Mouse (Mus musculus): ENCODE results near the gene Mdm4.

Mdm4 gene

GRCm38 (mm10) chr1:133020137-133020894 is 10.0 kb downstream of the Mdm4 start:
- 74% methylated on average over 3 of the region's 3 CpGs for WGBS

DNA sequence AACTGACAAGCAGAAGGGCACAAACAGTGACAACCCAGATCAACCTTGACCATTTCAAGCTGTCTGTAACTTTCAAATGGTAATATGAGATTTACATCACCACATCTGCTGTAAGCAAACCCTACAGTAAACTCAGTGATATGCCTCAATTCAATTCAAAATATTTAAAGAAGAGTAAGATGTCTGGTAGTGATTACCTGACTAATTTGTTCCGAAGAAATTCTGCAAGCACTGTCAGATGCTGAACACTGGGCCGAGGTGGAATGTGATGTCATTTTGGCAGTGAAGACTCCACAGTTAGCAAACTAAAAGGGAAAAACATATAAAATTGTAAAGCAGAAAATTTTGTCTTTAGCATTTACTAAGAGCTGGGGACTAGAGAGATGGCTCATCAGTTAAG is 11.8 kb downstream of the Mdm4 start:
- 59% methylated on average over 2 of the region's 2 CpGs for WGBS

DNA sequence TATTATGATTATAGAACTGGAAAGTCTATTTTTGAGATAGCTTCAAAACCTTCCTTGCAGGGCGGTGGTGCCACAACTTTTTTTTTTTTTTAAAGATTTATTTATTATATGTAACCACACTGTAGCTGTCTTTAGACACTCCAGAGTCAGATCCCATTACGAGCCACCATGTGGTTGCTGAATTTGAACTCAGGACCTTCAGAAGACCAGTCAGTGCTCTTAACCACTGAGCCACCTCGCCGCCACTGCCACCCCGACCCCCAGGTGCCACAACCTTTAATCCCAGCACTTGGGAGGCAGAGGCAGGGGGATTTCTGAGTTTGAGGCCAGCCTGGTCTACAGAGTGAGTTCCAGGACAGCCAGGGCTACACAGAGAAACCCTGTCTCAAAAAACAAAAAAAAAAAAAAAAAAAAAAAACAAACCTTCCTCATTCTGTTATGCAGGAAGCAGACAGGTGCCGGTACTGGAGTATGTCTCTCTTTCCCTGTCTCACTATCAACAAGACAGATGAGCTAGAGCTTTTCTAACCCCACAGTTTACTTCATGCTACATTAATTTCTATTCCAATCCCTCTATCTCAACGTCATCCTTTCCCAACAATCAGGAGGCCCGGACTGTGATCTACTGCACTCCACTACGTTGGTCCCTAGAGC is 13.5 kb downstream of the Mdm4 start:
- 91% methylated on average over 9 of the region's 9 CpGs for WGBS

DNA sequence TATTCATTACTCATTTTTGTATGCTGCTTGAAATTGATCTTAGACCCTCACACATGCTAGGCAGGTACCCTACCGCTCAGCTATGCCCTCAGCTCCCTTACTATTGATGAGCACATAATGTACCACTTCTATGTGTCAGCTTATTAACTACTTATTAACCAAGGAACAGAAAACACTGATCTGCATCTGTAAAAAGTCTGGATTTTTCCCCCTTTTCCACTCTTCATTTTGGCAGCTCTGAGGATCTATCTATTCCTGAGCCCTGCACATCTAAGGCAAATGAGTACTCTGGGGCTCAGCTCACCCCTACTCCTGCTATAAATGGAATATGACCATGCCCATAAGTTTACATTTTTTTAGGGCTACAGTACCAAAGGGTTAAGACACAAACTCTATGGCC is 16.2 kb downstream of the Mdm4 start:
- 91% methylated on average over 1 of the region's 1 CpGs for WGBS

- WGBS = 68% methylated on average over 12 of the region's 13 CpGs
Observed at GRCm38 (mm10) chr1:133011955-133012841, 18.2 kb downstream of the Mdm4 start.

- 87% methylated on average over 3 of the region's 3 CpGs for WGBS
Observed at GRCm38 (mm10) chr1:133006571-133006970, 23.8 kb downstream of the Mdm4 start.

DNA sequence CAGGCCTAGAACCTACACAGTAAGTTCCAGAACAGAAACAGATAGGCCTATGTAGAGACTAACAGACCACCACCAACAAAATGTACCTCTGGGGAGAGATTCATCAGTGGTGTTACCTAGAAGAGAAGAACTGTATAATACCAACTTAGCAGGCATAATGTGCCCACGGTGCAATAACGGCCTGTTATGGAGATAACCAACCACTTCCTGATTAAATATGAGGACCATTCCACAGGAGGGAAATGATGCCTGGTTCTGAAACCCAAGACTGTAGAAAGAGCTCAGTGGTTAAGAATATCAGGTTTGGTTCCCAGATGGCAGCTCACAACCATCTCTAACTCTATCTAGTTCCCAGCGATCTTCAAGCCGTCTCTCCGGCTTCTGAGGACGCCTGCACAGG is 30.0 kb downstream of the Mdm4 start:
- WGBS = 97% methylated on average over 6 of the region's 6 CpGs

DNA sequence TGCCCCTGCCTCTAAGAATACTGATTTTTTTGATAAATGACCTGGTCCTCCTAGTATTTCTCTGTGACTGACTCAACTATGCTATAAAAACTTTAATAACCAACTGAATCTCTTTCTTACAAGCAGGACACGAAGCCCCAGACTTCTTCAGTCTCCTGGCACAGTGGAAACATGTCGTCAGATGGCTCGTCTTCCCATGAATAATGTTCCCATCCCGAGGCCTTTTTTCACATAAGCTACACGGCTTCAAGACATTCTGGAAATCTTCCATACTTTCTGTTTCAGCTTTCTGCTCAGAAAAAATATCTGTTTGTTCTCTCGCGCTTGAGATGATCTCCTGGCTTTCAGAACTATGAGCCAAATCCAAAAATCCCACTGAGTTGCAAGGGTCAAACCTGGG is 38.8 kb downstream of the Mdm4 start:
- WGBS = 46% methylated on average over 7 of the region's 7 CpGs

DNA sequence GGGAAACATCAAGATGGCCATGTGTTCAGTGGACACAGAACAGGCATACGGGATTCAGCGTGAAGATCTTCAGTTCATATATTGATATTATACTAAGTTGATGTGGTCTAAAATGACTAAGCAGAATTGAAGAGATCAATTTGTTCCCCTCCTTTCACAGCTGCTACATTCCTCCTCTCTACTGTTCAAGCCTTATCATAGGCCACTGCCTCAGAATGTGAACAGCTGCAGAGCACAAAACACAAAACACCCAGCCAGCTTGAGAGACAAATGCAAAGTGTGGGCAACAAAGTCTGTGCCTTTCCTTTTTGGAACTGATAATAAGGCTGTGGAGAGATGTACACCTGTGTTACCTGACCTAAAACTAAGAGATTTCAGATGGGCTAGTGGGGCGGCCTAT is 39.6 kb downstream of the Mdm4 start:
- WGBS = 94% methylated on average over 3 of the region's 3 CpGs

DNA sequence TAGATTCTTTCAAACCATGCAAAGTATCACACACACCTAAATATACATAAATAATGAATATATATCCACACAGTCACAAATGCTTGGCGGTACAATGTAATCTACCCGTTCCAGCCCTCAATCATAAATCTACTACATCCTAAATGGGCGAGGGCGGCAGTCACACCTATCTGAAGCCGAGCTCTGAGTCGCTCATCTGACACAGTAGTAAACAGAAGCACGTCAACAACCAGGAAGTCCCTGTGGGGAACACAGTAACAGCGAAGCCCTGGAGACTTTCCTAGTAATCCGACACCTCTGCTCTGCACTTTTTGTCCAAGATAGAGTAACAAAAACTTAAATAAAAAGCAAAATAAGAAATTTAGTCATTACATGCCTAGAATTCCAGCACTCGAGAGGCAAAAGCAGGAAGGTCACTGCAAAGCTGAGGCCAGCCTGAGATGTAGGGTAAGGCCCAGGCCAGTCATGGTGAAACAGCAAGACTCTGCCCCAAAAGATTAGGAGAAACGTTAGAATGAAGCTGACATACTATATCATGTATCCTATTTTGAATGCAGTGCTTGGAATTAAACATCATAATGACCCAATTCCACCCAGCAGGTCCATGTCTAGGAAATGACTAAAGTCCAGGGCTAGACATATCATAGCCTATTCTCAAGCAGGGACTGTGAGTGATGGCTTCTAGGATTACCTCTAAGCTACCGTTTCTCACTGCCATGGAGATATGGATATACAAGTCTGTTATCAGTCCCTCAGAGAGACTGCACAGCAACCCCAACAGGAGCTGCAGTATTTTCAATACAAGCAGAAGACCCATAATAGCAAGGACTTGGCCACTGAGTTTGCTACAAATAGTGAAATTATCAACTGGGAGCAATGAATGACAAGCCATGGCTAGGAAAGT is 41.6 kb downstream of the Mdm4 start:
- 85% methylated on average over 12 of the region's 12 CpGs for WGBS

DNA sequence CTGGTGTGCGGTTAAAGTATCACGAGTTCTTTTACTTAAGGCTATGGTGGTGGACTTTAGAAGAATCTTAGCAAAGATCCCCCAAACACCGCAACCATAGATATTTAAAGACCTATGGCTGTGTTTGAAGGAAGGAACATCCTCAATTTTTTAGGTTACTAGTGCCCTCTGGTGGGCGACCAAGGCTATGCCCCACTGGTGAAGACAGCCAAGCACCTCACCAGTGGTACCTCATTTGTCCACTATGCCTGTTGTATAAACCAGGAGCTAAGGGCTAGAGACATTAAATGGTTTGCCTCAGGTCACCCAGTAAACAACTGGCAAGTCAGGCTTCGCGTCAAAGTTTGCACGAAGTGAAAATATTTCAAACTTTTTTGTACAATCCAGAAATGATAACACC is 47.6 kb downstream of the Mdm4 start:
- 49% methylated on average over 7 of the region's 7 CpGs for WGBS

GRCm38 (mm10) chr1:132981232-132981631 is 49.1 kb downstream of the Mdm4 start:
- 87% methylated on average over 6 of the region's 6 CpGs for WGBS

DNA sequence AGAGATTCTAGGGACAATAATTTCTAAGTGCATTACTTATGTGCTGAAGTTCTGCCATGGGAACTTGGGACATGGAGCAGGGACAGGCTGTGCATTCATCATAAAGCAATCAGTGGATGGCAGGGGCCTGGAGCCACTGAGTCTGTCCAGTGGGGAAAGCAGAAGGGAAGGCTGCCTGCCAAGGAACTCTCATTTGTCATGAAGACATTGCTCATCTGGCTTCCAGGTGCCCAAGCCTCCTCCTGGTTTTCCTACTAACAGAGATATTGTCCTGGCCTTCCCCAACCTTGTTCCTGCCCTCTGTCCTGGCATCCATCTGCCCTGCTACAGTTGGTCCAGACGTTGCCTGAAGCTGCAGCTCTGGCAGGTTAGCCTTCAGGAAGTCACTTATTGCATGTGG is 53.0 kb downstream of the Mdm4 start:
- 83% methylated on average over 1 of the region's 1 CpGs for WGBS

- WGBS = 33% methylated on average over 6 of the region's 6 CpGs
Observed at GRCm38 (mm10) chr1:132968659-132969058, 61.7 kb downstream of the Mdm4 start.

DNA sequence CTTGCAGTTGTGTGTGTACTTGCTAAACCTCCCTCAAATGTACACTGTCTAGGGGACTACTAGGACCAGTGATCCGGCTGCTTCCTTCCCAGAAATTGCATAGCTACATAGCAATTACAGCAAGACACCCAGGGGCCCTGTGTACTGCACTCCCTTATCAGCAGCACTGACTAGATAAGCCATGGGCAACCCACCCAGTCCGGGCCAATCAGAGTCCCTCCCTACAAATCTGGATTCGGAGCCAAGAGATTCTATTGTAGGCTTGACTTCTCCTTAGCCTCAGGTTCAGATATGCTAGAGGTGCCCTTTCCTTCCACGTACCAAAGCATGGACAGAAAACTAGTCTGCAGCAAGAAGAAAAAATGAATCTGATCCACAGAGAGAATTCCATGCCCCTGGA is 65.7 kb downstream of the Mdm4 start:
- 88% methylated on average over 4 of the region's 4 CpGs for WGBS

GRCm38 (mm10) chr1:132964106-132964505 is 66.3 kb downstream of the Mdm4 start:
- WGBS = 81% methylated on average over 2 of the region's 2 CpGs

DNA sequence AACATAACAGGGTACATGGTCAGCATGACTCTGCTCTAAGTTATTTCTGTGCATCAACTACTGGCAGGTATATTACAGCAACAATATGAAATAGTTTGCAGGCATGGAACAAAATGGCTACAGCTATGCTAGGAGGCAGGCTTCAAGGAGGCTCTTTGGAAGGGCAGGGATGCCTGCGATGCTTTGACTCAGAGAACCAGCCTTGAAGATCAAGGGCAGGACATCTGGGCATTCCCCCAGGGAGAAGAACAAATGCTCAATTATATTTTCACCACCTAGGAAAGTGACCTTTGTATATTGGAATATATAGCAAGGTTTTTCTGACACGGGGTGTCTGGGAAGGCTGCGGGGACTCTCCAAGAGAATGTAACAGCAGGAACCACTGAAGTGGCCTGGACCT is 68.6 kb downstream of the Mdm4 start:
- WGBS = 92% methylated on average over 3 of the region's 3 CpGs

DNA sequence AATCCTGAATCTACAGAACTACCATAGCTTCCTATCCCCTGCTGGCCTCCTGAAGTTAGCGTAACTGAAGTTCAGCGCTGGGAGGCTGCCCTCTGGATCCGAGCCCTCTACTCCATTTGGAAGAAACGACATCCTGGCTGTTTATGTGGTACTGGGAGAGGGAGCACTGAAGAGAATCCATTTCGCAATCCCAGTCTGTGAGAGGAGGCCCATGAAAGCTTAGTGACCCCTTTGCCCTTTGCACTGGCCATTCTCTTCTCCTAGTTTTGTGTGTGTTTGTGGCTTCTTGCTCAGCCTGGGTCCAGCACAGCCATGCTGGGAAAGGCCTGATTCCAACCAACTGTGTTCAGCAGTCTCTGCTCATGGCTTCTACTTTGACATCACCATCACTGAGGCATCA is 73.6 kb downstream of the Mdm4 start:
- 91% methylated on average over 5 of the region's 5 CpGs for WGBS

DNA sequence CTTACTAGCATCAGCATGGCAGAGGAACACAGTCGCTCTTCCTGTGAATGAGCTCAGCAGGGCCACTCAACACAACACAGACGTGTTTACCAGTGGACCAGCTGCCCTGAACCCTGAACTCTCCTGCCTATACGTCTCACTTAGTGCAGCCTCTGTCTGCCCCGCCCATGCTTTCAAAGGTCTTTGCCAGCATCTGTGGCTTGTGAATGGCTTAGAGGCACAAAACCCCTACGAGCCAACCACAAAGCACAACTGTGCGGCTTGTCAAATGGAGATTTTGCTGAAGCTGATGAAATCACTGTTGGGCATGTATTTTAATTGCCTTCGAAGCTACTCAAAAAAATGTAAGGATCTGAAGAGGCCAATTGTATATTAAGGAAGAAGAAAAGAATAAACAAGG is 82.5 kb downstream of the Mdm4 start:
- WGBS = 57% methylated on average over 7 of the region's 7 CpGs

- 53% methylated on average over 8 of the region's 8 CpGs for WGBS
Observed at GRCm38 (mm10) chr1:132945826-132946225, 84.5 kb downstream of the Mdm4 start.

GRCm38 (mm10) chr1:132938975-132939374 is 91.4 kb downstream of the Mdm4 start:
- WGBS = 44% methylated on average over 8 of the region's 8 CpGs

All from cerebral cortex, adult 2 months (tissue).